Mouse (Mus musculus) ES-E14 (cell line): ENCODE results near the gene Ugt1a1. TPM values are rescaled to one million over a fixed set of nuclear protein-coding genes. Genes with fewer than 3 reads are reported as not detected.

ENCODE experiments used
- DNase-seq: peaks from one replicate; pipeline ENCODE4 v3.0.0-alpha.2; 2013; ENCODE audit warnings: low read depth, low spot score
- H3K27ac ChIP-seq: 2 replicates; pipeline ENCODE4 v1.5.1; 2012; ENCODE audit warnings: low read depth, mild to moderate bottlenecking, low read length, moderate library complexity, mixed read lengths; ENCODE audit not compliant: poor library complexity, insufficient read depth, severe bottlenecking
- H3K36me3 ChIP-seq: 2 replicates; pipeline ENCODE4 v1.6.1; 2012; ENCODE audit warnings: mild to moderate bottlenecking, low read length, moderate library complexity, mixed read lengths; ENCODE audit not compliant: control insufficient read depth, poor library complexity, insufficient read depth, severe bottlenecking
- H3K4me1 ChIP-seq, 2 experiments: fragments of 150-350 bp in 1 of 2; sonication (generic) in 1 of 2; 2 replicates each; pipeline ENCODE4 v1.6.1; 2012; ENCODE audit warnings: low read length in 2 of 2, mild to moderate bottlenecking in 1 of 2, mixed read lengths in 1 of 2; ENCODE audit not compliant: control insufficient read depth in 2 of 2, insufficient read depth in 2 of 2, poor library complexity in 1 of 2
- H3K4me3 ChIP-seq, 2 experiments: fragments of 150-350 bp in 1 of 2; sonication (generic) in 1 of 2; 2 replicates each; pipeline ENCODE4 v1.5.1; 2012; ENCODE audit warnings: low read length in 2 of 2, low read depth in 1 of 2, mild to moderate bottlenecking in 1 of 2, mixed read lengths in 1 of 2; ENCODE audit not compliant: insufficient read depth in 1 of 2, poor library complexity in 1 of 2, severe bottlenecking in 1 of 2
- H3K9ac ChIP-seq: 2 replicates; pipeline ENCODE4 v1.6.1; 2012; ENCODE audit warnings: low read depth, mild to moderate bottlenecking, low read length, mixed read lengths; ENCODE audit not compliant: poor library complexity, insufficient read depth, severe bottlenecking
- H3K9me3 ChIP-seq: fragments of 150-350 bp; sonication (generic); 2 replicates; pipeline ENCODE4 v1.6.1; 2012; ENCODE audit warnings: low read depth, mild to moderate bottlenecking, low read length; ENCODE audit not compliant: control insufficient read depth, insufficient read depth
- CHD2 ChIP-seq: IDR thresholded peaks from 2 replicates; pipeline ENCODE4 v1.6.1; 2014; ENCODE audit warnings: mild to moderate bottlenecking, low read depth, low read length, inconsistent platforms
- HCFC1 ChIP-seq: IDR thresholded peaks from 2 replicates; pipeline ENCODE4 v1.6.1; 2012; ENCODE audit warnings: low read length, inconsistent platforms, borderline replicate concordance; ENCODE audit not compliant: insufficient read depth
- MAFK ChIP-seq: IDR thresholded peaks from 2 replicates; pipeline ENCODE4 v1.6.1; 2014; ENCODE audit warnings: mild to moderate bottlenecking, low read depth, low read length, inconsistent platforms; ENCODE audit not compliant: insufficient read depth
- ZC3H11A ChIP-seq: IDR thresholded peaks from 2 replicates; pipeline ENCODE4 v1.6.1; 2012; ENCODE audit warnings: low read depth, mild to moderate bottlenecking, inconsistent platforms, low read length, borderline replicate concordance
- ZNF384 ChIP-seq: IDR thresholded peaks from 2 replicates; pipeline ENCODE4 v1.6.1; 2012; ENCODE audit warnings: low read depth, low read length, inconsistent platforms
- in situ Hi-C, 2 experiments: fragments of 600-800 bp; cut with MboI; formaldehyde crosslinking; loops; one replicate each; pipeline ENCODE4 v1.15.1; 2025; ENCODE audit warnings: low sequenced_read_pairs in 2 of 2, inconsistent platforms in 1 of 2; ENCODE audit not compliant: unreplicated experiment in 2 of 2
- total RNA-seq: library from RNA; depleted of rRNA; stranded (reverse); fragments of 300-350 nt; gene quantifications from 2 replicates; pipeline ENCODE4 v1.2.3, GENCODE M21; 2012

Ugt1a1 gene
- total RNA-seq, 1 experiment, result not detected

GRCm38 (mm10) chr1:88240072-88240471, 28.3 kb downstream of the Ugt1a1 start:
- Histone ChIP-seq H3K36me3 (no peaks in the 10 kb centered on the region), H3K4me1 (no peaks in the 10 kb centered on the region), H3K9ac (no peak overlapping the region), H3K4me3 (no peak overlapping the region), H3K27ac (no peak overlapping the region), H3K9me3 (no peaks in the 10 kb centered on the region)
- DNase-seq, result no peak
- in situ Hi-C loops, result no loop called here
- TF ChIP-seq MAFK, result no peak
- TF ChIP-seq ZNF384, result no peak
- TF ChIP-seq CHD2, result no peak
- TF ChIP-seq HCFC1, result no peak
- no peak for TF ChIP-seq ZC3H11A

- TF ChIP-seq CHD2 (no peak), ZNF384 (no peak), HCFC1 (no peak), MAFK (no peak), ZC3H11A (no peak)
- DNase-seq, result no peak
- Histone ChIP-seq H3K36me3 (no peaks in the 10 kb centered on the region), H3K4me3 (no peak overlapping the region), H3K9ac (no peak overlapping the region), H3K4me1 (no peaks in the 10 kb centered on the region), H3K9me3 (no peaks in the 10 kb centered on the region), H3K27ac (no peak overlapping the region)
- in situ Hi-C loops, result no loop called here
Observed at GRCm38 (mm10) chr1:88240579-88240978, 28.8 kb downstream of the Ugt1a1 start.

- no peaks in the 10 kb centered on the region for H3K9me3 ChIP-seq
- no peak overlapping the region for H3K9ac ChIP-seq
- in situ Hi-C loops, result no loop called here
- DNase-seq, result no peak
- no peaks in the 10 kb centered on the region for H3K4me1 ChIP-seq
- TF ChIP-seq ZNF384, result no peak
- H3K27ac ChIP-seq, result no peak overlapping the region
- no peak overlapping the region for H3K4me3 ChIP-seq
- no peaks in the 10 kb centered on the region for H3K36me3 ChIP-seq
Observed at GRCm38 (mm10) chr1:88243861-88244260, 32.1 kb downstream of the Ugt1a1 start.

- no peaks in the 10 kb centered on the region for H3K9me3 ChIP-seq
- no peak overlapping the region for H3K27ac ChIP-seq
- no peak overlapping the region for H3K9ac ChIP-seq
- H3K4me1 ChIP-seq, result no peaks in the 10 kb centered on the region
- TF ChIP-seq HCFC1, result no peak
- no peak for DNase-seq
- in situ Hi-C loops, result no loop called here
- no peaks in the 10 kb centered on the region for H3K36me3 ChIP-seq
- no peak overlapping the region for H3K4me3 ChIP-seq
Observed at GRCm38 (mm10) chr1:88245881-88246280, 34.1 kb downstream of the Ugt1a1 start.

GRCm38 (mm10) chr1:88246386-88246785, 34.6 kb downstream of the Ugt1a1 start:
- no peaks in the 10 kb centered on the region for H3K36me3 ChIP-seq
- no peak overlapping the region for H3K9ac ChIP-seq
- H3K4me1 ChIP-seq, result no peaks in the 10 kb centered on the region
- in situ Hi-C loops, result no loop called here
- H3K9me3 ChIP-seq, result no peaks in the 10 kb centered on the region
- H3K4me3 ChIP-seq, result no peak overlapping the region
- no peak overlapping the region for H3K27ac ChIP-seq
- TF ChIP-seq CHD2, result no peak
- no peak for TF ChIP-seq ZC3H11A
- TF ChIP-seq HCFC1, result no peak
- TF ChIP-seq MAFK, result no peak
- no peak for TF ChIP-seq ZNF384
- no peak for DNase-seq
